Mouse (Mus musculus): Measurements from ENCODE around the gene Tas2r143.

DNA sequence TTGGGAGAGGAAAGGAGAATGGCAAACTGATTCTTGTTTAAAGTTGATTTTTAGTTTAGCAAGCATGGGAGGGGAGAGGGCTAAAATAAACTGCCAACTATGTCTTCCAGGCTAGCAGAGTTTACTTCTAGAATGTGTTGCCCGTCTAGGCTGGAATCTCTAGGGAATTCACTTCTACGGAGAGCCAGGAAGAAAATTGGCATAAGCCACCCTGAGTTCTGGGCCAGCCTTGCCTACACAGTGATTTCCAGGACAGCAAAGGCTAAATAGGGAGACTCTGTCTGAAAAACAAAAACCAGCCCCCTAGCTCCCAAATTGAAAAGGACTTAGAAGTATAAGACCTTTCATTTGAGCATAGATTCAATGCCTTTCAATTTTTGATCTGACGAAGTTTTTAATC, 20.5 kb upstream of the Tas2r143 start:
- TF ChIP-seq CTCF (IDR thresholded peaks at IDR 0.05; ENCODE audit: extremely low read depth, insufficient read depth, insufficient read length, insufficient replicate concordance), result no peak
- no peak for TF ChIP-seq POLR2A (IDR thresholded peaks at IDR 0.05; ENCODE audit: low read depth, low read length)

Measured in spleen, adult 2 months (tissue).